Mouse (Mus musculus) liver, embryonic 14.5 days (tissue): ENCODE results near the gene Acaa1a.

Source experiments
- CTCF ChIP-seq: IDR thresholded peaks from 2 replicates; pipeline ENCODE4 v1.5.1; 2016; ENCODE audit warnings: antibody characterized with exemption, low read depth, control low read depth
- EP300 ChIP-seq: IDR thresholded peaks from 2 replicates; pipeline ENCODE4 v1.6.1; 2016; ENCODE audit warnings: antibody characterized with exemption, low read depth

DNA sequence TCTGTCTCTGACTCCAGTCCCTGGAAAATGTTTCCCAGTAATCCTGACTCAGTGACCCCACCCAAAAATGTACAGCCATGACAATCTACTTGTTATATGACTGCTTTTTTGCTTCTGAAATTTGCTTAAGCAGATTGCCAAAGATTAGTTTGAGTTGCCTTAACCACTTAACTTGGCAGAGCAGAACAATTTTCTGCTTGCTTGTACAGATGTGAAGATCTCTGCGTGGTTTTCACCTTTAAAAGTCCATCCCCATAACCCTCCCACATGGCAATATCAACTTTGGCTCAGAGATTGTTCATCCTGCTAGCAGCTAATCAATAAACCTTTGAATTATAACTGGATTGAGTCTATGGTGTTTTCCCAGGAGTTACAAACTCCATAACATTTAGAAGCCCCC lies 30.4 kb upstream of the Acaa1a start:
- TF ChIP-seq EP300: no peak
- no peak for TF ChIP-seq CTCF
